Mouse (Mus musculus): ENCODE data around the gene Thoc5. TPM values are rescaled to one million over a fixed set of nuclear protein-coding genes. Genes with fewer than 3 reads are reported as not detected.

The Thoc5 gene
- 10 to 100 TPM; 32.7 to 43.7 (median 36.2) TPM for polyA plus RNA-seq (2017; shearing (Covaris generic))

DNA sequence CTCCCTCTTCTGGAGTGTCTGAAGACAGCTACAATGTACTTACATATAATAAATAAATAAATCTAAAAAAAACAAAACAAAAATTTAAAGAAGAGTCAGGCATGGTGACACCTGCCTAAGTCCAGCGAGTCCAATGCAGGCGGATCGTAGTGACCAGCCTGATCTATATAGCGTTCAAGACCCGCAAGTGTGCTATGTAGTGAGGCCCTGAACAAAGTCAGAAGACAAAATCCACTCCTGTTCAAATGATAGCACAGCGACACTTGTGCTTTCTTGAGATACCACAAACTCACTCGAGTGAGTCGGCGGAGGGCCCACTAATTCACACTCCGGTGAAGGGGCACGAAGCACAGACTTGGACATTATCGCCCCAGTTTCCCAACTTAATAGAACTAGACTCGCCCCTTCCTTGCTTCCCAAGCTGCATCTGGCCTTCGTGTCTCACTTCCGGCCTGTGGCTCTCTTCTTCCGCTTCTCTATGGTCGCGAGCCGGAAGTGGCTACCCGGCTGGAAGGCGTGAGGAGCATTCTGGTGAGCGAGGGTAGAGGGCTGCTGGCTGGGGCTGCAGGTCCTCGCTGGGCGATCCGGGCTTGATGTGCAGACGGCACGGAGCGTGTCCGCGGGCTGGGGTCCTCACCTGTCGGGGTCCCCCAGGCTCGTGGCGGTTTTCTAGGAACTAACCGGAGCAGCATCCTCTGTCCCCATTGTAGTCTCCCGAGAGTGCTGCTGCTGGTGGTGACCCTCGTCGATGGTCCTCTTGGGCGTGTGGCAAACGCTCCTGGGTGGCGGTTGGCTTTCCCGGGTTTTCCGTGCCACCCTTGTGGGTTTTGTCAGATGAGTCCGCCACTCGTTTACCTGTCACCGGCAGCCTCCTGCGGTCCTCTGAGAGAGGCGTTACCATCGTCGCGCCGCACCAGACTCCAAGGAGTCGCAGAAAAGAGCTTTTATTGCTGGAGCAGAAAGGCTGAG is at the start of gene Thoc5:
Gene Thoc5 (plus strand): TSS at position 473 of the 969 bp plus-strand sequence.
- ATAC-seq: peak; percentile 94

DNA sequence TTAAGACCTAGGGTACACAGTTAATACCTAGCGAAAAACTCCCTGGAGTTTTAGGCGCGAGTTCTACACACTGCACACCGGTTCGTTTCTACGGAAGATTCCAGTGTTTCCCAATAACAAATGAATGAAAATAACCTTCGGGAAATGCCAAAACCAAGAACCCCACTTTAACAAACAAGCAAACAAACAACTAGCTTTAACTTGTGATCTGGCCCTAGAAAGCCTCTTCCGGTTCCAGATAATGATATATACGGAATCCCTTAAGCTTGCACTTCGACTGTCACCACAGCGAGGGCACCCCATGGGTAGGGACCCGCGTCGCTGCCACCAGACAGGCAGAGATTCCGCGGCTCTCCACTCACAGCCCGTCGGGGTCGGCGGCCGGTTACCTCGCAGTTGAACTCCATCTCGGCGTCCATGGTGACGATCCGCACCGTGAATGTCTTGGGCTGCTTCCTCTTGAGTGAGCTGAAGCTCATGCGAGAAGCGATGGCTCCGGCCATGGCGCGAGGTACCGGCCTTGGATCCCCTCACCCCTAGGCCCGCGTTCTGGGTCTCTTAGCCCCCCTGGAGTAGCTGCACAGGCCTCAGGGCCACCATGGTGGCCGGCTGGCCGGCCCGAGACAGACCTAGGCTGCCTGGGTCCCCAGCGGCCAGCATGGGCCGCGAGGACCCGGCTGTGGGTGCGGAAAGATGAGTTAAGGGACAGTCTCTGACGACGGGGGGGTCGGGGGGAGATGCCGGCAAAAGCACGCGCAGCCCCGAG is 46.5 kb upstream of the Thoc5 start:
- ATAC-seq: peak; percentile 16

DNA sequence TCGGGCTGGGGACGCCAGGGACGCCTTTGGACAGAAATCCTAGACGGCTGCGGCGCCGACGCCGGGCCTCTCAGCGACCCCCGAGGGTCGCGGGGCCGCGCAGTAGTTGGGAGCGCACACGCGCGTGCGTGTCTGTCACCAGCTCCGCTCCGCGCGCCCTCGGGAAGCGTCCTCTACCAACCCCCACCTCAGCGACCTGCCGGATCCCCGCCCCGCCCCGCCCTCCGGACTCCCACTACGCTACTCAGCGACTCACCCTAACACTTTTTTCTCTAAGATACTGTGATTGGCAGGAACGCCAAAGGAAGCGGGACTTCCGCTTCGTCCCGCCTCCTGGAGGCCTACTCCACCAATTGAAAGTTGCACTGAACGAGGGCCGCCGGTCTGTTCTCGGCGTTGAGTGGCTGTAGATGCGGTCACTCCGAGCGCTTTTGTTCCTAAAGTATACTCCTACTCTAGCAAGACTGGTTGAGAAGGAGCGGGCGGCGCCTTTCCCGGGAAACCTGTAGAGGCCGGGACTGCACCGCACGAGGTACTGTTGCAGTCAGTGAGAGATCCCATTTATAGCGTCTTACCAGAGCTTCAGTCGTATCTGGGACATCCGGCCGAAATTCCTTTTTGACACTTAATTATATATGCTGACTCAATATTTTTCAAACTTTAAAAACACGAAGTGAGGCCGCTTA is 45.7 kb upstream of the Thoc5 start, which contains the start of gene Nf2:
Gene Nf2 (minus strand): TSS at position 279 of the 686 bp plus-strand sequence.
- peak; percentile 95 for ATAC-seq

DNA sequence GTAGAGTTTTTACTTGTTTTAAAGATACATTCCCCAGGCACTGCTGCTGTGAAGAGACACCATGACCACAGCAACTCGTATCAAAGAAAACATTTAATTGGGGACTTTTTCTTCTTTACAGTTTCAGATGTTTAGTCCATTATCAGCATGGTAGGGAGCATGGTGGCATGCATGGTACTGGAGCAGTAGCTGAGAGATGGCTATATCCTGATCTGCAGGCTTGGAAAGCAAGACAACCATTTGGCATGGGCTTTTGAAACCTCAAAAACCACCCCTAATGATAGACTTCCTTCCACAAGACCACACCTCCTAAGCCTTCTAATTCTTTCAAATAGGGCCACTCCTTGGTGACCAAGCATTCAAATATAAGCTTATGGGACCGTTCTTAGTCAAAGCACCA is 44.7 kb upstream of the Thoc5 start:
- no peak for ATAC-seq

DNA sequence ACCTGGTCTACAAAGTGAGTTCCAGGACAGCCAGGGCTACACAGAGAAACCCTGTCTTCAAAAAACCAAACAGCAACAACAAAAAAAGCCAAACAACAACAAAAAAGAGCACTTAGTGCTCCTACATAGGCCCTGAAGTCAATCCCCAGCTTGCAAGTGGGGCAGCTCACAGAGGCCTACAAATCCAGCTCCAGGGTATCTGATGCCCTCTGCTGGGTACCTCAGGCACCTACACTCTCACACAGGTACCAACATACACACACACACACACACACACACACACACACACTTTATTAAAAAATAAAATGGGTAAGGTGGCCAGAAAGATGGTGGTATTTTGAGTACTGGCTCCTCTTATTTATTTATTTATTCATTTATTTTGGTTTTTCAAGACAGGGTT is 42.1 kb upstream of the Thoc5 start:
- ATAC-seq: no peak

DNA sequence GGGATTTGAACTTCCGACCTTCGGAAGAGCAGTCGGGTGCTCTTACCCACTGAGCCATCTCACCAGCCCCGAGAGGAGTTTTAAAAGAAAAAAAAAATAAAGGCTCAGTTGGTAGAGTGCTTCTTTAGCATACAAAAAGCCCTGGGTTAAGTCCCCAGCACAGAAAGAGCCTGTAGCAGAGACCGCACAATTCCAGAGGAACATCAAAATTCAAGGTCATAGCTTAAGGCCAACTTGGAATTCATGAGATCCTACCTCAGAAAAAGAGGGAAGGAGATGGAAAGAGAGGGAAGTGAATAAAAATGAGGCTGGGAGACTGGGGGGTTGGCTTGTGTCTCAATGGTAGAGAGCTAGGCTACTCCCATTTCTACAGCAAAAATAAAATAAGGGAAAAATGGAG is 40.9 kb upstream of the Thoc5 start:
- ATAC-seq: no peak

DNA sequence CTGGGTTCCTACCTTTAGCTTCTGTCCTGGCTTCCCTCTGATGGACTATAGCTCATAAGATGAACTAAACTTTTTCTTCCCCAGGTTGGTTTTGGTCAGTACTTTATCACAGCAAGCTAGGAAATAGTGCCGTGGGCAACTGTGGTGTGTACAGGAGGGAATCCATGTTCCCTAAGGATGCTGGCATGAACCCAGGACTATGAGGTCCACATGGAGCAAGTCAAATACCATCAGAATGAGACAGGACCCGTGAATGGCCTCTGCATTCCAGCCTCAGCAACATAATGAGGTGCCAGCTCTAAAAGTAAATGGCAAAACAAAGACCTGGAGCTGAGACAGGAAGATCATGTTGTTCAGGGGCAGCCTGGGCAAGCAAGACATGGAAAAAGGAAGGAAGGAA is 36.7 kb upstream of the Thoc5 start:
- no peak for ATAC-seq

DNA sequence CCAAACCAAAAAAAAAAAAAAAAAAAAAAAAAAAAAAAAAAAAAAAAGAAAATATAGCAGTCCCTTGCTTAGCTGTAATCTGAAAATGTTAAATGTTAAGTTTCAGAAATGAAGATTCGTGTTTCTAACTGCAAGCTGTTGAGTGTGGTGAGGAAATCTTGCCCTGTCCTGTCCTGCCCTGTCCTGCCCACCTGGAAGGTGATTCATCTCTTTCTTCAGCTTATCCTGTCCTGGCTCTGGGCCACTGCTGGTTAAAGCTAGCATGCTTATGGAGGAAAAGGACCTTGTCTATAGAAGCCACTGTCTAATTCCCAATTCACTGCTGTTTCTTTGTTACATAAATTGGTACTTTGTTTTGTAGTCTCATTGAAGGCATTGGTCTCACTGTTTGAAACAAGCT is 34.1 kb upstream of the Thoc5 start:
- ATAC-seq: no peak

DNA sequence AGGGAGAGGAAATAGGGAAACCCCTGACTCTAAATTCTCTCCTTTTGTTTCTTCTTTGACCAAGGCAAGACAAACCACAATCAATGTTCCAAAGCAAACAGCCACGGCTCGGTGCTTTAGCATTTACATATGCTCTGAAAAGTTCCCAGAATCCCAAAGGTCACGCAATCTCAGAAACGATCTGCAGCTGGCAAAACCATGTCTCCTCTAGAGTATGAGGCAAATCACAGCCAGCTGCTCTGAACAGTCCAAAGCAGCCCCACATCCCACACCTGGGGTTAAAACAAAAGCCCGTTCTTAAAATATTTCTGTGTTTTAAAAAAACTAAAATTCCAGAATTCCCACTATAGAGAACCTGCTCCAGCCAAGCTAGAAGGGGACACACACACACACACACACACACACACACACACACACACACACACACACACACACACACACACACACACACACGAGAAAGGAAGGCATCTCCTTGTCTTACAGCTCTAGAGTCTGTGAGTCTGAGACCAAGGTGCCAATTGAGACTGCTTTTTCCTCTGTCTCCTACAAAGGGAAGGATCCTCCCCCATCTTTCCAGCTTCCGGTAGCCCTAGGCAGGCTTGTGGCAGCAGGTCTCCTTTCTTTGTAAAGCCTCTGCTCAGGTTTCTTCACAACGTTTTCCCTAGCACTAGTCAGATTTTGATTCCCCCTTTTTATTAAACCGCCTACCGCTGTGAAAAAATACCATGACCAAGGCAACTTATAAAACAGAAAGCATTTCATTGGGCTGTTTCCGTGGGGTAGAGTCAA is 33.1 kb upstream of the Thoc5 start:
- ATAC-seq: no peak

DNA sequence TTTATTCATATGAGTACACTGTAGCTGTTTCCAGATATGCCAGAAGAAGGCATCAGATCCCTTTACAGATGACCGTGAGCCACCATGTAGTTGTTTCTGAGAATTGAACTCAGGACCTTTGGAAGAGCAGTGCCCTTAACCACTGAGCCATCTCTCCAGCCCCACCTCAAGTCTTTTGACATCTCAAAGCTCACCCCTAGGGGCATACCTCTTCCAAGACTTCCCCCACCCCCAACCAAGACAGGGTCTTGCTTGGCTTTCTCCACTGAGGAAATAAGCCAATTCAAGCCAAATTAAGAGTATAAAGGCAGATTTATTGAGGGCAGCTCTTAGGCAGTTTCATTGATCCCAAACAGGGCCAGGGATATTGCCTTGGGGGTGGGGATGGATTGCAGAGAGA is 32.4 kb upstream of the Thoc5 start:
- no peak for ATAC-seq

DNA sequence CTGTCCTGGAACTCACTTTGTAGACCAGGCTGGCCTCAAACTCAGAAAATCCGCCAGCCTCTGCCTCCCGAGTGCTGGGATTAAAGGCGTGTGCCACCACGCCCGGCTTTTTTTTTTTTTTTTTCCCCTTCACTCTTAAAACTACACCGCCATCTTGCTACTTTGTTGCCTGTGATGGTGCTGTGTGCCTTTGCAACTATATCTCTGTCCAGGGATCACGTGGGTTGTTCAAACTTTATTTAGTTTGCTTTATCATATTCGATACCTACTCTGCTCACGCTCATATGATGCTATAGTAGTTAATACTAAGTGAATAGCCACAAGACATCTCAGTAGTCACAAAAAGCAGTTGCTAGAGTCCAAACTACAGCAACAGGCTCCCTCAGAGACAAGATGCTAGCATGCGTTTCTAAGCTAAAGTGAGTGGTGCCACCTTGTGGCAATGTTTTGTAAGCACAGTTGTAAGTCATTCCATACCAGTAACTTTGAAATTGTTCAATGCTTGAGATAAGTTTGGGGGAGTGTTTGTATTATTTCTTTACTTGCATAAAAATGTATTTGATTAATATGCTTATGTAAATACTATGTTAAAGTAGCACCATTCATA is 29.4 kb upstream of the Thoc5 start:
- ATAC-seq: peak; percentile 52

DNA sequence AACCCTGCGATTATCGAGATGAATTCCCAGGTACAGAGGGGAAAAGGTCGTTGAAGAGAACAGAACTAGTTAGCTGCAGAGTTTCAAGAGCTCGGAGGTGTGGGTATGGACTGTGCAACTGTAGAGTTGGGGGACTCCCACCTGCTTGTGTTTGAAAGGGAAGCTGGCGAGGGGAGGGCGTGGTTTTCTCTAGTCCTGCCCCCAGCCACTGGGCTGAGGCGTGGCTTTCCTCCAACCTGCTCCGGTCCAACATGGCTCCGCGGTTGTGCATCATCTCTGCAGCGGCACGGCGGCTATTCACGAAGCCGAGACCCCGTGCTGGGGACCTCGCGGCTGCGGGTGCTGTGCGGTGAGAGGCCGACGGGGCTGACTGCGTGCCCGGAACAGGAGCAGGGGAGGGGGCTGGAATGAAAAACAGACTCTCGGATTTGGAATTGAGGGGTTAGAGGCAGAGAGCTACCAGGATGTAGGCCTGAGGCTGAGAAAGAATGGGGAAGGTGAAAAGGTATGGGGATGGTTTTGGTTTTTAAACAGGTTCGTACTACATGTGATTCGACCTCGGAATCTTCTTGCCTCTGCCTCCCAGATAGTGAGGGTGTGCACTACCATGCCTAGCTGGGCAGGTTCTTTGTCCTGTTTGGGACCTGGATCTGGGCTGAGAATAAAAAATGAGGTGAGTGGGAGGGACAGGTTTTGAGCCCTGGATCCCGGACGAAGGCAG is 21.2 kb upstream of the Thoc5 start, which contains the start of gene Nipsnap1:
Gene Nipsnap1 (plus strand): TSS at position 197 of the 721 bp plus-strand sequence.
- ATAC-seq: peak; percentile 98

DNA sequence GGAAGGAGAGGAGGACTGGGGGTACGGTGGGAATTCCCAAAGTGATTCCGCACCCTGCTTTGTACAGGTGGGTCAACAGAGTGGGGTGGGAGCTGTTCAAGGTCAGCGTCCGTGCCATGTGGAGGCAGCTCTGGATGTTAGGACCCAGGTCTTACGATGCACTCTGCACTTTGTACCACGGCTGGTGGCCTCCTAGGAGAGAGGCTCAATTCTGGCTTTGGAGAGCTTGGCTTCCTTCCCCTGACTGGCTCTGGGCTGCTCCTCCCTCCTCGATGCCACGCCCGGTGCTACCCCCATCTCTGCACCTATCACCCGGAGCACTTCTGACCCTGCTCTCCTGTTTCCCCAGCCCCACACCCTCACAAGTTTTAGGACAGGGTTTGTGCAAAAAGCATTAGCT is 20.6 kb upstream of the Thoc5 start:
- no peak for ATAC-seq

DNA sequence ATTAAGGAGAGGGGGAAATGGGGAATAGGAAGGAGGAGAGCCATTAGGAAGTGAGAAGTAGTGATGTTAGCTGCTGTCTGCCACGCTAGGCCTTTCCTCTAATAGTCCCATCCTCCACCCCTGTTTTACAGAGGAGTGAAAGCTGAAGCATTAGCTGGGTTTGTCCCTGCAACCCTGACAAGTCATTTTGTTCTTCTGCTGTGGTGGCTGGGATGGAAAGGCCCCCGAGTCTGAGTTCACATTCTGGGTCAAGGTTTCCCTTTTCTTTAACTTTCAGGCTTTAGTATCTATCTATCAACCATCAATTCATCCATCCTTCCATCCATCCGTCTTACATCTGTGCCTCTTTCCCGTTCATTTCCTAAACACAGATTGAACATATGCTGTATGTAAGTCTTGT is 14.0 kb upstream of the Thoc5 start:
- no peak for ATAC-seq

DNA sequence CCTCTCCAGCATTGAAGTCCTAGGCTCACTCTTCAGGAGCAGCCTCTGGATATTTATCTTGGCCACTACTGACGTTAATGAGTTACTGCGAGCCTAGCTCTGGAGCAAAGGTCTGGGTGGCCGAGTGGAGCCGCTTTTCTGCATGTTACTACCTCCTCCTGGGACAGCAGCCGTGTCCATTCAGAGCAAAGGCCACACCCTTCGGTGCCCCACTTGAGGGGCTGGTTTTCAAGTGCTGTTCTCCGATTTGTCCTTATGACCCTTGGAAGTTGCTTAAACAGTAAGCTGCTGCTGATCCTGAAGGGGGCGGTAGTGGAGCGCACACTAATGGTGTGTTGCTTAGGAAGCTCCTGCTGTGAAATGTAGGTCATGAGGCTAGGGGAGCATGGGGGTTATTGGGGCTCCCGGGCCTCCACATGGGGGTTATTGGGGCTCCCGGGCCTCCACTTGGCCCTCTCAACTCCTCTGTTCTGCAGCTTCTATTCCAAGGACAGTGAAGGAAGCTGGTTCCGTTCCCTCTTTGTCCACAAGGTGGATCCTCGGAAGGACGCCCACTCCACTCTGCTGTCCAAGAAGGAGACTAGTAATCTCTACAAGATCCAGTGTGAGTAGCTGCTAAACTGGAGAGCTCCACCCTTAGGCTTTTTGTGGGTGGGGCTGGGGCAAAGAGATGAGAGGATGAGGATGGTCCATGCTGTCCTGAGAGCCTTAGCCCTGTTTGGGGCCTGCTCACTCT is 12.1 kb upstream of the Thoc5 start:
- ATAC-seq: no peak

DNA sequence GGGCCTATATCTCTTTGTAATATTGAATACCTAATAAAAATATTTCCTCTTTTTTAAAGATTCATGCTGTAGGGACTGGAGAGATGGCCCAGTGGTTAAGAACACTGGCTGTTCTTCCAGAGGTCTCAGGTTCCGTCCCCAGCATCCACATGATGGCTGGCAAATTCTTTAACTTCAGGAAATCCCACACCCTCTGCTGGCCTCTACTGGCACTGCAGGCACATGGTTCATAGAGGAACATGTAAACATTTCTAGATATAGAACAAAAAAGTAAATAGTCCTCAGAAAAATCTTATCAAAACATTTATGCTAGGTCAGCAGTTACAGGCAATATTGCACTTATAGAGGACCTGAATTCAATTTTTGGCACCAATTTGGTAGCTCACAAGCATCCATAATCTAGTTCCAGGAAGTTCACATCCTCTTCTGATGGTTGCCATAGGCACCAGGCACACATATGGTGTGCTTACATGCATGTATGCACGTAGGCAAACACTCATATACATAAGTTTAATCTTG is 9.7 kb upstream of the Thoc5 start:
- ATAC-seq: peak; percentile 25

DNA sequence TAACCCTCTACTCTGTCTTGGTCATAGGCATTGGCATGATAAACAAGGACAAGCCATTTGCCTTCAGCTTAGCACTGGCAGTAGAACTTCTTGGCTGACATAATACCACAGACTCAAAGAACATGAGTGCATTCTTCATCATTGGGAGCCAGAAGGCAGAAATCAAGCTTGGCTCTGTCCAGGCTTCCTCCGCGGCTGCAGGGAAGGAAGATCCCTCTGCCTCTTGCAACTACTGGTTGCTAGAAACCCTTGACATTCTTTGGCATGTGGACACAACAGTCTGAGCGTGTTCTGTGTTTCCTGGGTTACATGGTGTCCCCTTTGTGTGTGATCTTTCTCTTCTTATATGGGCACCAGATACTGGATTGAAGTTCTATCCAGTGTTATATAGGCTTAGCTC is 8.1 kb upstream of the Thoc5 start:
- ATAC-seq: no peak

DNA sequence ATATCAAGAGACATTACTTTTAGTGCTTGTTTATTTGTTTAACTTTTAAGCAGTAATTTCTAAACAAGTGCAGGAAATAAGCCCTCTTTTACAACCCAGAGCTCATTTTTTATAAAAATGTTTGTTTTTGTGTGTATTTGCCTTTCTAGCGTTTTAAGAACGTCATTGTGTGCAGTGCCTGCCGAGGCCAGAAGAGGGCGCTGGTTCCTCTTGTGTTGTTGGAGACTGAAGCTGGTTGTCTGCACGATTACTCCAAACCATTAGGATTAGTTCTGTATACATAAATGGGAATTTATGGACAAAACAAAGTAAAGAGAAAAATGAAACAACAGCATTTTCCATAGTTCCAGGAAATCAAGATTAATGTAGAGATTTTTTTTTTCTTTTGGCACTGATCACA is 5.3 kb downstream of the Thoc5 start:
- ATAC-seq: no peak

DNA sequence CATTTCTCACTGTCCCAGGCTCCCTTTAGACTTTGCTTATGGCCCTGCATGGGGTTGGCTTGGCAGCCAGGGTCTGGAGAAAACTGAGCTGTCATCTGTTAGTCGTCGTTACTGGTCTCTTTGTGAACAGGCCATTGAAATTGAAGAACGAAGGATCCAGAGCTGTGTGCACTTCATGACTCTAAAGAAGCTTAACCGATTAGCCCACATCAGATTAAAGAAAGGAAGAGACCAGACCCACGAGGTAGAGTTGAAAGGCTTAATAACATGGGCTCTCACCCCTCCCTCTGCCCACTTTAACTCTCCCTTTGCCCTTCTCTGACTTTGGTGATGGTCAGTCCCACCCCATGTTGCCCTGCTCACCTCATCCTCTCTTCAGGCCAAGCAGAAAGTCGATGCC is 6.8 kb downstream of the Thoc5 start:
- no peak for ATAC-seq

DNA sequence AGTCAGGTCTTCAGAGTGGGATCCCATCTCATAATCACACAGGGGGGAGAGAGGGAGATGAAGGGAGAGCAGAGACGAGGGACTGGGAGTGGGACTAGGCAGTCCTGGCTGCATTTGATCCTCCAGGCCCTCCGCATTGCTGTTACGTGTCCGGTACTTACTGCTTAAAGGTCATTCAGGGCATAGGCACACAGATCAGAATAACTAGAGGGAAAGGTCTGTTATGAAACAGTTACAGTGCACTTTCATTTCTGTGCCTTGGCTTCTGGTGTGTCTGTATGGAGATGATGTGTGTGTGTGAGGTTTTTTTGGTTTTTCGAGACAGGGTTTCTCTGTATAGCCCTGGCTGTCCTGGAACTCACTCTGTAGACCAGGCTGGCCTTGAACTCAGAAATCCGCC is 11.1 kb downstream of the Thoc5 start:
- no peak for ATAC-seq

Measured in inflammation-experienced regulatory T-cells, adult 6 months (primary cell).